Mouse (Mus musculus): ENCODE measurements around the gene S100a10.

DNA sequence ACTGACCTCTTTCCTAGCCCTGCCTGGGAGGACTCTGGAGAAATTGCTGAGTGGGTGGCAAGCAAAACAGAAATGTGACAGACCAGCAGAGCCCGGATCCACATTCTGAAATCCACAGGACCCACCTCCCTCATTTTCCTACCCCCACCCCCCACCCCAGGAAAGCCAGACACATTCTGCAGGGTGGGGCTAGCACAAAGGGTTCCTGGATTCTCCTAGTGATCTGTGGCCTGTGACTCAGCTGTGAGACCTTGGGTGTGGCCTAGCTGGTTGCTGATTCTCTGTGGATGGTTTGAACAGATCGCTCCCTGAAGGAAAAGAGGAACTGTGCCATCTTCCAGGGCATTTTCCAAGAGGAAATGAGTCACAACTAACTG, 986 bp downstream of the S100a10 start:
- TF ChIP-seq CTCF (IDR thresholded peaks at IDR 0.05) (no peak), POLR2A (IDR thresholded peaks at IDR 0.05; ENCODE audit: insufficient read depth, low read depth, low read length) (peak; percentile 64)

Data from heart, adult 2 months (tissue).